Mouse (Mus musculus) kidney, postnatal 10 days (tissue): ENCODE measurements around the gene Pxylp1.

Source experiments
- DNase-seq: peaks from one replicate; pipeline ENCODE4 v3.0.0; 2021; ENCODE audit warnings: mixed read lengths

Pxylp1 gene

GRCm38 (mm10) chr9:96818822-96819481, 73.5 kb downstream of the Pxylp1 start:
- no peak for DNase-seq

GRCm38 (mm10) chr9:96818128-96818821, 74.2 kb downstream of the Pxylp1 start:
- peak; percentile 75 for DNase-seq

GRCm38 (mm10) chr9:96811996-96812395, 80.5 kb downstream of the Pxylp1 start:
- DNase-seq = no peak

GRCm38 (mm10) chr9:96800131-96800825, 92.2 kb downstream of the Pxylp1 start:
- no peak for DNase-seq

- DNase-seq = no peak
Measured at GRCm38 (mm10) chr9:96797311-96797710, 95.2 kb downstream of the Pxylp1 start.

- DNase-seq = peak; percentile 48
Measured at GRCm38 (mm10) chr9:96795399-96795928, 97.0 kb downstream of the Pxylp1 start.

GRCm38 (mm10) chr9:96794601-96795000, 97.9 kb downstream of the Pxylp1 start:
- no peak for DNase-seq

GRCm38 (mm10) chr9:96792543-96792942, 99.9 kb downstream of the Pxylp1 start:
- no peak for DNase-seq

GRCm38 (mm10) chr9:96790389-96791007, 102.0 kb downstream of the Pxylp1 start:
- no peak for DNase-seq

- DNase-seq = no peak
Measured at GRCm38 (mm10) chr9:96789906-96790305, 102.6 kb downstream of the Pxylp1 start.

GRCm38 (mm10) chr9:96787797-96788196, 104.7 kb downstream of the Pxylp1 start:
- no peak for DNase-seq

- DNase-seq = peak; percentile 33
Measured at GRCm38 (mm10) chr9:96785871-96786342, 106.6 kb downstream of the Pxylp1 start.

GRCm38 (mm10) chr9:96785187-96785586, 107.3 kb downstream of the Pxylp1 start:
- no peak for DNase-seq

GRCm38 (mm10) chr9:96783667-96784066, 108.8 kb downstream of the Pxylp1 start:
- no peak for DNase-seq

GRCm38 (mm10) chr9:96783258-96783657, 109.2 kb downstream of the Pxylp1 start:
- no peak for DNase-seq

GRCm38 (mm10) chr9:96782062-96782461, 110.4 kb downstream of the Pxylp1 start:
- DNase-seq = no peak
